Mouse (Mus musculus) cerebellum, adult 8-10 months (tissue): ENCODE results near the gene Scn7a.

Experiments
- DNase-seq: peaks from one replicate; pipeline ENCODE4 v3.0.0; 2022

The Scn7a gene

DNA sequence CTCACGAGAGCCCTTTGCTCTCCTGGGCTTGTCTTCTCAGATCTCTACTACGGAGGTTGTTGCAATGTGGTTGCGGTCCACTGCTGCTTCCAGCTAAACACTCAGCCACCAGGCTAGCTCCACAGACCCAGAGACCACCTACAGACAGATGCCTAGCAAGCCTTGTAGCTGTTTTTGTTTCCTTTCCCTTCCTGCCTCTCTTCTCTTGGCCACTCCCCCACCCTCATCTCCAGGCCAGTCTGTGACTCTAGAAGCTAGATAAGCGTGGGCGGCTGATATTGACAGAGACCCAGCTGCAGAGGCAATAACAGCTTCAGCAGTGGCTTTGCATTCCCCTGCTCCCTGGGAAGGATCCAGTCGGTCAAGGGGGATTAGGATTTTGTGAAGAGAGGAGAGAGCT lies at the start of gene Scn7a:
Gene Scn7a, minus strand, starts transcription at position 150 of the 400 bp plus-strand sequence.
- DNase-seq = no peak

DNA sequence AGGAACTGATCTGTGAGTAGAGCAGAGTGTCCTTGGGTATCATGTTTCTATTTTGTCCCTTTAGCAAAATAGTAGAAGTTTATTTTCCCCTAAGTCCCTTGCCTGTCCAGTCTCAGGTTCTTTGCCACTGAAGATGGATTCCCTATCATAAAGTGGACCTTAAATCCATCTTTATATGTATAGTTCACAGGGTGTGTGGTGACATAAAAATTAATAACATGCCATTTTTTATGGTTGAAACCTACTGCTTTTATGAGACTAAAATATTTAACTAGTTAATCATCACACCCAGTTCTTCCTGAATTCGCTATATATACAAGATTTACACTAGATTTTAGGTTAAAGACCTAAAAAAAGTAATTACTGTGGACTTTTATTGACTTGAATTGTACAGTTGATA lies 43.0 kb upstream of the Scn7a start:
- DNase-seq = no peak

DNA sequence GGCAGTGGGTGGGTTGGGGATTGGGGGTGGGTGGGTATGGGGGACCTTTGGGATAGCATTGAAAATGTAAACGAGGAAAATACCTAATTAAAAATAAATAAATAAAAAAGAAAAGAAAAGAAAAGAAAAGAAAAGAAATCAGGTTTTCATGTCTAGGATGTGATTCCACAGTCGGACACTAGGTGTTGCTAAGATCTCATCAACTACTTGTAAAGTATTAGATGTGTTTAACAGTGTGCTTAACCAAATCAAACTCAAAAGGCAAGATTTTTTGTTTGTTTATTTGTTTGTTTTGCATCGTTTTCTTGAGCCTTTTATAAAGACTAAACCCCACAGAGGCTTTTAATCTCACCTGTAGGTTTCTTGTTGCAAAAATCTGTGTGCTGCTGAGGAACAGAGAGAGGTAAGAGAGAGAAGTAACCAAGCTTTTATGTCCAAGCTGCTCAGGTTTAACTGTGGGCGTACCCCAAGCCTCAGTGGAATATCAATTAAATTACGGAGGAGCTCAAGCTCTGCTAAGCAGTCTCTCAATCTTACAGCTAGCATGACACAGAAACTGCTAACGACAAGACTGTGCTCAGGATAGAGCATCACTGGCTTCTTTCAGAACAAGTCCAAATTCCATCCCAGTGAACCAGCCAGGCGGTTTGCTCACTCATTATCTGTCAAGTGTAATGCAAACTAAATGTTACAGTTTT lies 35.3 kb upstream of the Scn7a start:
- no peak for DNase-seq

DNA sequence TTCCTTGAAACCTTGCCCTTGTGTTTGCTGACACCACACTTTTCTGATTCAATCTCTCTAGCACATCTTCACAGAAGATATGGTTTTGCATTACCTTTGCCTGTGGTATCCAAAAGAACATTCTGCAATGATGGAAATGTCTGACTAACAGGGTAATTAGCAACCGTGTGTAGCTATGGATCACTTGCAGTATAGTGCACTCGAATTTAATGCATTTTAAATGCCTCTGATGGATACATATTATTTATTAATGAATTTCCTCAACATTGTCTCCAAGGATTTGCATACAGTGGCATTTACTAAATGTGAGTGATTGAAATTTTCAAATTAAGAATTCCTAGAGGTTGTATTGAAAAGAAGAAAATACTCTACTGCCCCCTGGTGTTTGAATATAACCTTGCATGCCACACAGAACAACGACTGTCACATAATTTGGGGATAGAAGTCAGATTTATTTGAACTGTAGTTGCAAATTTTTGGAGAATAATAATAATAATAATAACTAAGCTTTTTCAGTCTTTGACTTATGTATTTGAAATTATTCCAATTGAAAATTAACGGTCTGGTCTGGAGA lies 15.0 kb upstream of the Scn7a start:
- peak; percentile 35 for DNase-seq

DNA sequence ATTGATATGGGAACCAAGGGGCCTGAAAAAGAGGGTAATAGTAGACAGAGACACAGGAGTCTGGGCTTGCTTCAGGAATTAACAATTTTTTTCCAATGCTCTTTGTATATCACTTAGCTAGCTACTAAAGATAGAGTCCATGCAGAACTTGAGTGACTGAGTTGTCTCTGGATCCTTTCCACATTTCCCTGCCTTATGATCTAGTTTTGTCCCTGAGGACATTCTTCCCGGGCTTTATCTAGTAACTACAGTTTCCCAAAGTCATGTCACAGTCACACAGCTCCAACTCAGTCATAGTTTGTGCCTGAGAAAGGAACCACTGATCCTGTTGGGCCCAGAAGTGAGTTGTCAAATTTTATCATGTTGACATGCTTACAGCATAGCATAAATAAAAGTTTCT lies 12.8 kb upstream of the Scn7a start:
- DNase-seq = no peak

DNA sequence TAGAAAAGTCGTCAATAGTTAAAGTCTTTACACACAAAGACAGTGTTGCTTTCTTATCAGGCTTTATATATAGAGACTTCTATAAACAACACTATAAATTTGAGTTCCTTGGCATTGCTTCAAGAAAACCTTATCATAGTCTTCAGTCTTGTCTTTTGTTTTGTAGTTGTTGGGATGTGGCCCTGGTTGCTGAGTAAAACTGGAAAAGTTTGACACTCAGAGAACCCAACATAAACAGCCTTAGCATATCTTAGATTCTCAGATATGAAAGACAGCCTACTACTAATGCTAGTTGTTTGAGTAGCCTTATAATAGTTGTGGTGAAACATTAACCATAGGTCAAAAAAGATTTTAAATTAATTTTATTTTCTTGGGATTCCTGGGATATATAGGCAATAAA lies 6.9 kb upstream of the Scn7a start:
- DNase-seq = no peak

DNA sequence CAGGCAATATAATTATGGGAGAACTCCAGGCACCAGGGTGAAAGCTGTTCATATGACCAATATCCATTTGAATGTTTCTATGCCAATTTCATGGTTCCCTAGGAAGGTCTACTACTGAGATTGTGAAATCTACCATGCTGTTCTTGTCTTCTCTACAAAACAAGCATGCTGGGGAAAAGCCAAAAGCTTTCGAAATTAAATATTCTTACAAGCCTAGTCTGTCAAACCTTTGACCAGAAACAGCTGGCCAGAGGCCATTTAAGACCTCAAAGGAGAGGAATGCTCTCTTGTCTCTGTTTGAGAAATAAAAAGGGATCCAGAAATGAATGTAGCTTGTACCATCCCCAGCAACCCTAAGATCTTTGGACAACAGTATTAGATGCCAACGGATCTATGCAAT lies 3.8 kb downstream of the Scn7a start:
- DNase-seq = no peak

DNA sequence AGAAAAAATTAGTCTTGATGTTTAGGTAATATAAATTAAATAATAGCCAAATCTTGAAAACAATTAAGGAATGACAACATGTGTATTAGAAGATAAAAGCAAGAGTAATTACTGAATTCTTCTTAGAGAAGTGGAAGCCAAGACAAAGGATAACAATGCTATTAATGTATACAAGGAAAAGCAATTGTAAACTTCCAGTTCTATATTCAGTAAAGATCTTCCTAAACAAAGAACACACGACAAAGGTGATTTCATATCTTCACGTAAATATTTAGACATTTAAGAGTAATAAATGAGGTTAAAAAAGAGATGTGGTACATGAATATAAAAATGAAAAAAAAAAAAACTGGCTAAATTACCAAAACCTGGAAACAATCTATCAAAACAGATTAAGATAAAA lies 16.7 kb downstream of the Scn7a start:
- DNase-seq = no peak

DNA sequence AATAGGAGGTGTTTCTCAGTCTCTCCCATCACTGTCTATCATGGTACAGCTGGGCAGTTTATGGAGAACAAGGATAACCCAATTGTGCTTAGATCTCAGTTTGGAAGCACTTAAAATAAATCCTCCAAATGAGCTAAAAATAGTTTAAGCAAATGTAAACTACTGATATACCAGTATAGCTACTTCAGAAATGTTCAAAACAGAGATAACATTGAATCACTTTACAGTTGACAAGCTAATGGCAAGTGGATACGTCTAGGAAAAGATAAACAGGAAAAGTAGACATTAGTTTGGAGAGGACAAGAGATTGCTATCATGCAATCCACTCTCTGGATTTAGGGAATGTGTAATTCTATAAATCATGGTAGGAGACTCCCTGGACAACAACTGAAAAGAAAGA lies 19.5 kb downstream of the Scn7a start:
- no peak for DNase-seq

DNA sequence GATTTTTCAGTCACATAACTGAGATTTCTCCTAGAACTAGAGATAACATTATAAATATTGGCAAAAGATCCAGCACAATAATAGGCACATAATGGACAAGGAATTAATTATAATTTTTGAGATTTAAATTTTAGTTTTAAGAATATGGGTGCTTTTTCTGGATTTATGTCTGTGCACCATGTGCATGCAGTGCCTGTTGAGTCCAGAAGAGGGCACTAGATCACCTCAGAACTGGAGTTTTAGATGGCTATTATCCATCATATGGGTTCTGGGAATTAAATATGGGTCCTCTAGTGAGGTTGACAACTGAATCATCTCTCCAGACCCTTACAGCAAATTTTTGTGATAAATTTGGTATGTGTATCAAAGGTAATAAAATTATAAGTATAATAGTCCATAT lies 21.8 kb downstream of the Scn7a start:
- no peak for DNase-seq

DNA sequence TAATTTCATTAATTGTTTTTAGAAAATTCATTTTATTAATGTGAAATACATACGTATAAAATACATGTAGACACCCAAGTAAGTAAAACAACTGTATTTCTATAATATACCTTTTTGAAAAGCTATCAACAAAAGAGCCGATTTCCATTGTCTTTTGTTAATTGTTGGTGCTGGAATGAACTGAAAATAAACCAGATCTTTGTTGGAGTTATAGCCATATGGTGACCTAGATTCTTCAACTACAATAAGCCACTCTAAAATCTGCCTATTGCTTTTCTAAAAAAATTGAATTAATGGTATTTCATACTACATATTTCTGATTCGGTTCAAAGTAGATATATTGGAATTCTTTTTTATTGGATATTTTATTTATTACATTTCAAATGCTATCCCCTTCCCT lies 56.7 kb downstream of the Scn7a start:
- no peak for DNase-seq

DNA sequence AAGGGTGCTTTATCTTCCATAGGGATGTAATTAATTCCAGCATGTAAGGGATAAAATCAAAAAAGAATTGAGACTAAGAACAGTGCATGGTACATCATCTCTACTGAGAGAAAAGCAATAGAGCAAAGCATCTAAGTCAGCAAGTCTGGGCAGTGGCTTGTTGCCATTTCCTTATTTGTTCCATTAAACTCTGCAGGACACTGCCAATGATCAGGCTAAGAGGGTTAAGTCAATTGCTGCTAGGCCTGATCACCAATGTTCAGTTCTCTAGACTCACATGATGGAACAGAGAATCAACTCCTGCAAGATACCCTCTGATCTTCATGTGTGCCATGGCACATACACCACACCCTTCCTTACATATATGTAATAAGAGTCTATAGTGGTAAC lies 57.1 kb downstream of the Scn7a start:
- DNase-seq = peak; percentile 27

DNA sequence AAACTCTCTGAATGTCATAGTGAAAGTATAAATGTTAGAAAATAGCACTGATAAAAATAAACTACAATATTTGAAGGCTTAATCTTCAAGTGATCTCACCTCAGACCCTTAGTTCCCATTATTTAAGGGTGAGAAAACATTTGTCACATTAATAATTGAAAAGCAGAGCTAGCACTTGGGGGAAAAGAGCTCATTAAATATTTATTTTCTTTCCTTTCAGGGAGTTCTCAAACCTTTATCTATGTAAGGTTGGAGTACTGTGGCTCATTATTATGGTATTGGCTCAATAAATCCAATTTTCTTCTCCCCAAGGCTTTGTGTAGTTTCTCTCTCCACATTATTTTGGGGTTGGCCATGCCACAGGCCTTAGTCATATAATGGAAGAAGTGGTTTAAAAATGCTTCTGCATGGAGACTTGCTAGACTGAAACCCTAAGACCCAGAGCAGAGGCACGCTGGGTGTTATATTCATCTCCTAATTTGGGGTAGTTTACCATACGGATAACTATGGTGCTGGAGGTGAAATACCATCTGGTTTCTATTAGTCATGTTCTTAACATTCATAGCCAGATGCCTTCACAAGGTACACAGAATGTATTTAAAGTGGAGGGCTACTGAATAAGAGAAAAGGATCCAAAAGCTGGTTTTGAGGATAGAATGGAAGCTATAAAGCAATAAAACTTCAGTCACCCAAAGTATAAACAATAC lies 57.7 kb downstream of the Scn7a start:
- DNase-seq = peak; percentile 7

DNA sequence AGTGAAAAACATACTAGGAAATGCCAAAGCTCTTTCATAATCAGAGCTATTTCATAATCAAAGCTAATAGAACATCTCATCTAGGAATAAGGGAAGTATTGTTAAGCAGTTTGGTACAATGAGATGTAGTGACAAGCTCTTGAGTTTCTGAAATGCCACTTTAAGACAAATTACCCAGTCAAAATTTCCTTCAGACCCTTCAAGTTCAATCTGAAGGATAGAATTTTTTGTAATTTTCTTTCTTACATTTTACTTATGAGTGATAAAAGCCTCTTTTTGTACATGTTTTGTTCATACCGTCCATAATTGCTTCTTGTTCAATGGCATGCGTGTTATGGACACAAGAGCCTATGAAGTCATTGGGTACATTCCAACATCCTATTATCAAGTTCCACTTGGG lies 72.6 kb downstream of the Scn7a start:
- DNase-seq = no peak

DNA sequence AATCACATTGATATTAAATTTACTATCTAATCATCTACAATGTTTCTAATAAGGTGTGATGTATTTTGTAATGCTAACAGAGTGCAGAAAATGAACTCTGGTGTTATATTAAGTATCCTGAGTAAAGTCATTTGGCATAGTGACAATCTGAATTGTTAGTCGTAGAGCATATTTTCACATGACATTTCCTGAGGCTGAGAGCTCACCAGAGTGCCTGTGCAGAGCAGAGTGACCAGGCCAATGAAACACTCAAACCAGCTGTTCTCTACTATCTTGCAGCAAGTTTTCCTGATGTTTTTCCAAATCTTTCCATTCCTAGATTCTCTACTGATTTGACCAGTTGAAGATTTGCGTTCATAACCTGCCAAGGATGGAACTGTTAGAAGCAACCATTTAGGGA lies 92.4 kb downstream of the Scn7a start:
- no peak for DNase-seq

DNA sequence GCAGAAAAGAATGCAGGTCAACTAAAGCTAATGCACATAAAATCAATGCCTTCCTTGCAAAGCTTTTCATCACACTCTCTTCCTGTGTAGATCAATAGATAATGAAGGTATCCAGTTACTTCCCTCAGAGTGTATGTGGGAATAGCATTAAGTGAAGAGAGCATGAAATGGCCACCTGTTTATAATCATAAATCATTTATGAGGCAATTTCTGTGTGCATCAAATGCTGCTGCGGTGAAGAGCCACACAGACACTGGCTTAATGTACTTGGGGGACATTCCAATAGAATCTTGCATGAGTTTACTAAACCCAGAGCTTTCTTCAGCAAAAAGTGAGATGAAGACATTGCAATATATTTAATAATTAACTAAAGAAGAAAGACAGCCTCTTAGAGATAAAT lies 122.7 kb downstream of the Scn7a start:
- no peak for DNase-seq

DNA sequence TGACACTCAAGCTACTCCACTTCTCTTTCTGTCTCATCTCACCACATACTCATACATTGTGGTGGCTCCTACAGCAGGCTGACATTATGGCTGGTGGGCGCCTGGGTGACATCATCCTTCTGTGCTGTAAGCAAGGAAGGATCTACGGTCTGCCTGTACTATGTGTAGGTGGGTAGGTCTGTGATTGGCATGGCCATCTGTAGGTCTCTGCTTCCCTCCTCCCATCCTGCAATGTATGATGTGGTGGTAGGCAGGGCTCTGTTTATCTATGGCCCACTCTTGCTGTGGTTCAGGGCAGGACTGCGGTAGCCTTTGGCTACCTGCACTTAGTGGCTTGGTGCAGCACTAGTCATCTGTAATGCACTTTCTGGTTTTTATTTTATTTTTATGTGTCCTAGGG lies 128.3 kb downstream of the Scn7a start:
- no peak for DNase-seq

DNA sequence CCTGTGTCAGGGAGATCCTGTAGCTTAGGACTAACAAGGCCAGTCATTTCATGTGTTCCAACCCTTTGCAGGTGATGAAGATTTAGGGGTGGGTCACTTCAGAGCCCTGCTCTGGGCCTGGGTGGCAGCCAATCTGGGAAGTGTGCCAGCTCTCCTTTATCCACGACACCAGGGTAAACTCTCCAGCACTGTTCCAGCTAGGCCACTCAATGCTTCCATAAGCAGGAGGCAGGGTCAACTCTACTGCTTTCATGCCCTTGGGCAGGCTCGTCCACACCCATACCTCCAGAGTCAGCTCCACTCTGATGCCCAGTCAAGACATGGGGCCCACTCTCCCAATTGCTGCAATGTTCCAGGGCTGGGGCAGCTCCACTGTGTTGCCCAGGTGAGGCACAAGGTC lies 129.3 kb downstream of the Scn7a start:
- DNase-seq = no peak

DNA sequence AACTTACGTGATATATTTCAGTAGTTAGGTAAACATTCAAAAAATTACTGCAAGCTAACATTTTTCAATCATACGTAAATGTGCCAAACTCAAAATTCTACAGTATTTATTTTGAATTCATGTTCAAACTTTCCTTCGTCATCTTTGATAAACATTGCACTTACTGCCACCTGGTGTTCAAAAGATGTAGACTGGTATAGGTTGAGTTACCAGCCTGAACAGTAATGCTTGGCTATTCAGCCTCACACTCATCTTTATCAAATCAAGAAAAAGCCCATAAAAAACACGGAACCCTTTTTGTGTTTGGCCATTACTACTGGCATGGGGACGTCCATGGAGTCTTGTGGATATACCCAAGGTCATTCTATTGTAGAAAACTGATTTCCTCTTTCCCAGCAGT lies 140.3 kb downstream of the Scn7a start:
- peak; percentile 26 for DNase-seq

DNA sequence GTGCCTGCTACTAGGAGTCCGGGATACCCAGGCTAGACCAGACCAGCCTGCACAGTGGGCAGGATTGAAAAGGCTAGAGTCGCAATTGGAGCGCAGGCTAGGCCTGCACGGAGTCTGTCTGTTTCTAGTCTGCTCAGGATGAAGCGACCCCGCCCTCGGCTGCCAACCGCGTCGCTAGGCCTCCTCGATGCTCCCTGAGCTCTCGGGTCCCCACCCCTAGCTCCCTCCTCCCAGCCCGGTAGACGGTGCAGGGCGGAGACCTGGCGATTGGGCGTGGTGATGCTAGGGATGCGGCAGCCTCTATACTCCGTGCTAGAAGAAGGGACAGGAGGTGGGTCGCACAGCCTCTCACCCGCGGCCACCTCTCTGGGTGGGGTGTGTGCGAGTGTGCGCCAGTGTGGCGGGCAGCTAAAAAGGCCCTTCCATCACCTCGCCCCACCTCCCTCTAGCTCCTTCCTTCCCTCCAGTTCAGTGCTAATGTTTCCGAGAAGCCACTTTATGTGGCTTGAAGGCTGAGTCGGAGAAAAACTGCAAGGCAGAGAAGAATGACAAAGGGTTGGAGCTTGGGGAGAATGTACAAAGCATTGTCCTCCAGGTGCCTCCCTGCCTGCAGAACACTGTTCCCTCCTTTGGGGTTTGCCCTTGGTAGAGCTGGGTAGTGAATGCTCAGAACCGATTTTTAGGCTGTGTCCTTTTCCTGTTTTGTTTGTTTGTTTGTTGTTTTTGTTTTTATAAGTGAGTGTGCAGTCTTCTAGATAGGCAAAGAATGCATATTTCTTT lies 149.9 kb downstream of the Scn7a start, which contains the start of gene Scn9a:
Gene Scn9a, minus strand, starts transcription at position 383 of the 780 bp plus-strand sequence.
- peak; percentile 3 for DNase-seq

DNA sequence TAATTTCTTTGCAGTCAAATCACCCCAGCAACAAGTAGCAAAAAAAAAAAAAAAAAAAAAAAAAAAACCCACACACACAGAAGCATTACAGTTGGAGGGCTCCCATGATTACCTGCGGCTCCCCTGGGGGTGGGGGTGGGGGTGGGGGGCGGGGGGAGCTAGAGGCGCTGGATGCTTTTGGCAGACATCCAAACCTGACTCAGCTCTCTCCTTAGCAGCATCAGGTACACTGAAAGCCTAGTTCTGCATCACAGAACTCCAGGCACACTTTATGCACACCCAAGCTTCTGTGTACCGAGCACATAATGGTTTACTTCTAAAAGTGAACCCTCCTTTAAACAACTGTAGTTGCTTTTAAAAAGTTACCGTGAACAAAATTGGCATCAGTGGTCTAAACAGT lies 152.0 kb downstream of the Scn7a start:
- DNase-seq = no peak
